Mouse (Mus musculus): ENCODE results near the gene Cryl1. TPM values are rescaled to one million over a fixed set of nuclear protein-coding genes. Genes with fewer than 3 reads are reported as not detected.
A peak's percentile ranks its signal among the peaks of the same experiment; 100 is the strongest.

The Cryl1 gene
- total and polyA plus RNA-seq, 3 experiments = 17.8 to 22.0 TPM; not detected in 1

DNA sequence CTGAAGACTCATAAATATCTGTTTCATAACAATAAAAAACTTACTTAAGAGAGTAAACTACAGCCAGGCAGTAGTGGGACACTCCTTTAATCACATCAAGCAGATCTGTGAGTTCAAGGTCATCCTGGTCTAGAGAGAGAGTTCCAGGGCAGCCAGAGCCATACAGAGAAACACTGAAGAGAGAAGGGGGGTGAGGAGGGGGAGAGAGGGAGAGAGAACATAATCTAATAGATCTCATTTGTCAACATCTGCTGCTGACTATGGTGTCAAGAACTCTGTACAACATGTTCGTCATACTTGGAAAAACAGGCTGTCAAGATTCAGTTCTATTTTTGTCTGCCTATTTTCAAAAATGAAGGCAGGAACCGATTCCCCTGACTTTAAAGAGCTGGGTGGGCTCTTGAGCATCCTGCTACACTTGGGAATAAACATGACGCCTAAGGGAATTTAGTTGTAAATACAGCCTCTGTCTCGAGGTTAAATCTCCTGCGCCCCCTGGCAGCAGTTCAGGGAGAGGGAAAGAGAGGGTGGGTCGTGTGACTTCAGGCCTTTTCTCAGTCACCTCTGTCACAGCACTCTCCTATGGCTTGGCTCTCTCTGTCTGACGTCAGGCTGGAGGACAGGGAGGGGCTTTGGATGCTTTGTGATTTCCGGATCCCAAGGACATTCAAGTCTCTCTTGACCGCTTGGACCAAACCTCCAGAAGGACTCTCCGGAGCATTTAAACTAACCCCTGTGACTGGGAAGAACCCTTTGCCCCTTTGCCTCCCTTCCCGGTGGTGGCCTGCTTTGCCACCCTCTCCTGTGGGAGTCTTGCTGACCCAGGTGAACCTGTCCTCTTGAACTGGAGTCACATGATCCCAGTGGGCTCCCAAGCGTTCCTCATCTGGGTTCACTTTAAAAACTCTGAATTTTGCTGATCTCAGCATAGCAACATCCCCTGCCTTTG lies 9.0 kb upstream of the Cryl1 start:
- peaks cover 0 to 3% of the 10 kb centered on the region in 2 experiments; a peak in 1 of 4 replicates for H3K4me1 ChIP-seq (ENCODE audit: control insufficient read depth in 1 of 2, insufficient read depth in 2 of 2, low read length in 2 of 2)
- no peaks in the 10 kb centered on the region for H3K27me3 ChIP-seq (ENCODE audit: control insufficient read depth in 1 of 2, insufficient read depth in 2 of 2, low read length in 2 of 2)
- H3K36me3 ChIP-seq (ENCODE audit: control insufficient read depth in 1 of 2, insufficient read depth in 2 of 2, low read length in 2 of 2) = peaks cover 0 to 2% of the 10 kb centered on the region in 2 experiments; a peak in 1 of 4 replicates
- DNase-seq (ENCODE audit: low read depth, low spot score) = peak; percentile 46
- no peak overlapping the region for H3K9ac ChIP-seq (ENCODE audit: control insufficient read depth, low read depth, low read length, poor library complexity, severe bottlenecking)
- H3K79me2 ChIP-seq (ENCODE audit: control insufficient read depth, insufficient read depth, low read length, poor library complexity) = no peaks in the 10 kb centered on the region
- H3K4me3 ChIP-seq (ENCODE audit: control insufficient read depth in 1 of 2, insufficient read depth in 1 of 2, low read depth in 2 of 2, low read length in 2 of 2) = no peak overlapping the region
- peak; percentile 82 for TF ChIP-seq SMC3 (IDR thresholded peaks at IDR 0.05; ENCODE audit: low read depth, low read length)
- TF ChIP-seq KAT2A (conservative IDR thresholded peaks at IDR 0.05; ENCODE audit: low read depth, low read length) = no peak
- TF ChIP-seq UBTF (IDR thresholded peaks at IDR 0.05; ENCODE audit: borderline replicate concordance, insufficient read depth, low read depth, low read length) = no peak
- TF ChIP-seq SIN3A (IDR thresholded peaks at IDR 0.05; ENCODE audit: low read length) = no peak
- TF ChIP-seq MAX (IDR thresholded peaks at IDR 0.05; ENCODE audit: low read length) = no peak
- TF ChIP-seq ZNF384 (IDR thresholded peaks at IDR 0.05; ENCODE audit: low read depth, low read length) = no peak
- peak; percentile 53 for TF ChIP-seq RAD21 (IDR thresholded peaks at IDR 0.05; ENCODE audit: low read depth, low read length)
- TF ChIP-seq MAFK (IDR thresholded peaks at IDR 0.05; ENCODE audit: borderline replicate concordance, low read depth, low read length) = no peak
- no peak for TF ChIP-seq ZKSCAN1 (IDR thresholded peaks at IDR 0.05; ENCODE audit: low read depth, low read length)
- TF ChIP-seq USF2 (IDR thresholded peaks at IDR 0.05; ENCODE audit: borderline replicate concordance in 1 of 2, insufficient read depth in 1 of 2, low read depth in 1 of 2, low read length in 2 of 2) = no peak
- TF ChIP-seq BHLHE40 (IDR thresholded peaks at IDR 0.05; ENCODE audit: borderline replicate concordance, low read depth, low read length) = no peak
- no peak for TF ChIP-seq GATA1 (IDR thresholded peaks at IDR 0.05; ENCODE audit: low read depth, low read length)
- TF ChIP-seq MYC (IDR thresholded peaks at IDR 0.05; ENCODE audit: low read depth, low read length) = no peak
- no peak for TF ChIP-seq E2F4 (IDR thresholded peaks at IDR 0.05; ENCODE audit: borderline replicate concordance, low read depth, low read length)
- no peak for TF ChIP-seq CHD2 (IDR thresholded peaks at IDR 0.05; ENCODE audit: low read length)
- TF ChIP-seq MAZ (IDR thresholded peaks at IDR 0.05; ENCODE audit: low read depth, low read length) = no peak
- no peak for TF ChIP-seq GABPA (IDR thresholded peaks at IDR 0.05; ENCODE audit: low read depth, low read length)
- TF ChIP-seq CTCF (IDR thresholded peaks at IDR 0.05 in 2 of 3, conservative IDR thresholded peaks at IDR 0.05 in 1 of 3; ENCODE audit: control insufficient read depth in 1 of 3, insufficient read depth in 1 of 3, low read depth in 2 of 3, low read length in 3 of 3, poor library complexity in 1 of 3, severe bottlenecking in 1 of 3) = peak; percentile 29 to 65 (median 49); a peak in 5 of 6 replicates
- TF ChIP-seq EP300 (IDR thresholded peaks at IDR 0.05; ENCODE audit: low read depth in 1 of 2, low read length in 2 of 2) = no peak
- TF ChIP-seq RCOR1 (IDR thresholded peaks at IDR 0.05; ENCODE audit: low read depth, low read length) = no peak
- TF ChIP-seq ETS1 (IDR thresholded peaks at IDR 0.05; ENCODE audit: low read depth, low read length) = no peak
- TF ChIP-seq NELFE (IDR thresholded peaks at IDR 0.05; ENCODE audit: low read depth, low read length) = no peak
- TF ChIP-seq USF1 (IDR thresholded peaks at IDR 0.05; ENCODE audit: low read depth, low read length) = no peak
- TF ChIP-seq NRF1 (IDR thresholded peaks at IDR 0.05; ENCODE audit: insufficient read depth, low read depth, low read length, poor library complexity, severe bottlenecking) = no peak
- peak; percentile 60 for TF ChIP-seq ZC3H11A (IDR thresholded peaks at IDR 0.05; ENCODE audit: low read depth, low read length)
- no peak for TF ChIP-seq MXI1 (IDR thresholded peaks at IDR 0.05; ENCODE audit: low read depth, low read length)
- TF ChIP-seq MYB (IDR thresholded peaks at IDR 0.05; ENCODE audit: low read depth, low read length) = no peak
- no peak for TF ChIP-seq JUND (IDR thresholded peaks at IDR 0.05; ENCODE audit: low read depth, low read length)
- no peak for TF ChIP-seq POLR2AphosphoS2 (IDR thresholded peaks at IDR 0.05; ENCODE audit: low read length)
- H3K27ac ChIP-seq (ENCODE audit: control insufficient read depth, low read depth, low read length) = no peak overlapping the region
- H3K9me3 ChIP-seq (replicated peaks; ENCODE audit: insufficient read depth, low read length) = no peaks in the 10 kb centered on the region

All from MEL (cell line).